Mouse (Mus musculus): ENCODE results near the gene Cdk5rap3.
A peak's percentile ranks its signal among the peaks of the same experiment; 100 is the strongest.

Cdk5rap3 gene

GRCm38 (mm10) chr11:96933562-96934276 is 17.4 kb upstream of the Cdk5rap3 start:
- DNase-seq (ENCODE audit: low spot score in 2 of 2) = no peak

- DNase-seq (ENCODE audit: low spot score in 2 of 2) = no peak
Observed at GRCm38 (mm10) chr11:96931327-96932062, 15.2 kb upstream of the Cdk5rap3 start.

- DNase-seq (ENCODE audit: low spot score in 2 of 2) = no peak
Observed at GRCm38 (mm10) chr11:96929766-96930331, 13.6 kb upstream of the Cdk5rap3 start.

GRCm38 (mm10) chr11:96929096-96929765 is 12.9 kb upstream of the Cdk5rap3 start:
- DNase-seq (ENCODE audit: low spot score in 2 of 2) = no peak

GRCm38 (mm10) chr11:96928691-96929090 is 12.4 kb upstream of the Cdk5rap3 start:
- no peak for DNase-seq (ENCODE audit: low spot score in 2 of 2)

GRCm38 (mm10) chr11:96928088-96928487 is 11.8 kb upstream of the Cdk5rap3 start, which contains the start of gene Prr15l:
TSS of gene Prr15l (plus strand) at chr11:96928104.
- DNase-seq (ENCODE audit: low spot score in 2 of 2) = no peak

- DNase-seq (ENCODE audit: low spot score in 2 of 2) = no peak
Observed at GRCm38 (mm10) chr11:96926587-96926986, 10.3 kb upstream of the Cdk5rap3 start.

- no peak for DNase-seq (ENCODE audit: low spot score in 2 of 2)
Observed at GRCm38 (mm10) chr11:96925469-96926148, 9.3 kb upstream of the Cdk5rap3 start.

- no peak for DNase-seq (ENCODE audit: low spot score in 2 of 2)
Observed at GRCm38 (mm10) chr11:96924861-96925260, 8.6 kb upstream of the Cdk5rap3 start.

GRCm38 (mm10) chr11:96919003-96919402 is 2.7 kb upstream of the Cdk5rap3 start:
- DNase-seq (ENCODE audit: low spot score in 2 of 2) = no peak

GRCm38 (mm10) chr11:96917415-96917814 is 1.1 kb upstream of the Cdk5rap3 start:
- no peak for DNase-seq (ENCODE audit: low spot score in 2 of 2)

GRCm38 (mm10) chr11:96916885-96917396 is 645 bp upstream of the Cdk5rap3 start:
- DNase-seq (ENCODE audit: low spot score in 2 of 2) = no peak

- DNase-seq (ENCODE audit: low spot score in 2 of 2) = no peak
Observed at GRCm38 (mm10) chr11:96912682-96913081, 3.6 kb downstream of the Cdk5rap3 start.

GRCm38 (mm10) chr11:96910003-96910402 is 6.3 kb downstream of the Cdk5rap3 start:
- peak; percentile 80 to 88 for DNase-seq (ENCODE audit: low spot score in 2 of 2)

- DNase-seq (ENCODE audit: low spot score in 2 of 2) = no peak
Observed at GRCm38 (mm10) chr11:96908594-96908993, 7.7 kb downstream of the Cdk5rap3 start.

GRCm38 (mm10) chr11:96906431-96907161 is 9.7 kb downstream of the Cdk5rap3 start:
- DNase-seq (ENCODE audit: low spot score in 2 of 2) = no peak

GRCm38 (mm10) chr11:96902639-96903635 is 13.4 kb downstream of the Cdk5rap3 start:
- DNase-seq (ENCODE audit: low spot score in 2 of 2) = peak in 1 of 2 experiments; percentile 29

- no peak for DNase-seq (ENCODE audit: low spot score in 2 of 2)
Observed at GRCm38 (mm10) chr11:96901332-96901731, 15.0 kb downstream of the Cdk5rap3 start.
